Comparison of ENCODE assay signal across 8 mouse cellular contexts in the genomic region with DNA sequence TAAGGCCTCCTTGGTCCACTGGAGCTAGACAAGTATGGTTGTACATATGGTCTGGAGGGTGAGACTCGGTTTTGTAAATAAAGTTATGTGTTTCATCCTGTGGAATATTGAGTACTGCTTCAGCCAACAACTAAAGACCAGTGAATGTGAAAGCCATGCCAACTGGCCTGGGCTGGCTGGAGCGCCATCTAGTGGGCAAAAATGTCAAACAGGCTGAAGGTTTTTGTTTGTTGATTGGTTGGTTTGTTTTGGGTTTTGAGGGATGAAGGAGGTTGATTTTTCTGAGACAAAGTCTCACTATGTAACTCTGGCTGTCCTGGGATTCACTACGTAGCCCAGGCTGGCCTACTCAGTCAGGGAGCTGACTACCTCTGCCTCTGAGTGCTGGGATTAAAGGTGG. TPM values are rescaled to one million over a fixed set of nuclear protein-coding genes. Genes with fewer than 3 reads are reported as not detected.
DNase-seq lines count a peak whose midpoint lies in the region; ATAC-seq and TF ChIP-seq lines count a peak whose summit lies in the region.

No protein-coding gene starts in this region.

- peaks cover 14% of the 10 kb centered on the region for H3K4me1 ChIP-seq in lung, postnatal 0 days (ENCODE audit: insufficient read depth, low read depth, low read length)

- ATAC-seq in frontal cortex, adult (ENCODE audit: low TSS enrichment): no peak
- no peak for ATAC-seq in lung, postnatal 0 days

- 14% methylated on average over 3 of the region's 3 CpGs for WGBS in lung, postnatal 0 days

- H3K9me3 ChIP-seq in lung, postnatal 0 days (ENCODE audit: low read length): no peaks in the 10 kb centered on the region

- peak; percentile 52 to 61 for DNase-seq in frontal cortex, postnatal 25 days (ENCODE audit: low spot score in 2 of 2)
- DNase-seq in 3T3-L1 (ENCODE audit: low read depth, low spot score) (peak; percentile 86), adipocyte (ENCODE audit: low spot score) (peak; percentile 84)
- DNase-seq in embryo, embryonic 11.5 days (ENCODE audit: low read depth, low spot score): peak; percentile 61
- peak; percentile 80 to 89 for DNase-seq in kidney, postnatal 25 days
- DNase-seq in lung, postnatal 0 days (ENCODE audit: low spot score): peak; percentile 74
- peak; percentile 79 to 95 for DNase-seq in spleen, postnatal 4 days (ENCODE audit: low spot score in 2 of 2)

- no peak overlapping the region for H3K4me3 ChIP-seq in lung, postnatal 0 days (ENCODE audit: low read depth, low read length)

- H3K4me2 ChIP-seq in lung, postnatal 0 days (replicated peaks; ENCODE audit: low read depth, low read length): no peak overlapping the region

- peak; percentile 93 for TF ChIP-seq CTCF in lung, postnatal 0 days (IDR thresholded peaks at IDR 0.05)

- no peak overlapping the region for H3K27ac ChIP-seq in lung, postnatal 0 days (ENCODE audit: low read length)

- H3K36me3 ChIP-seq in lung, postnatal 0 days (ENCODE audit: insufficient read depth, low read length): 0 out of 2 replicates have a peak, but pooled peaks cover 6% of the 10 kb centered on the region

- no peak for TF ChIP-seq EP300 in lung, postnatal 0 days (IDR thresholded peaks at IDR 0.05)

- H3K27me3 ChIP-seq in lung, postnatal 0 days (replicated peaks; ENCODE audit: insufficient read depth, low read length): no peaks in the 10 kb centered on the region

- no peak overlapping the region for H3K9ac ChIP-seq in lung, postnatal 0 days (replicated peaks; ENCODE audit: low read depth)

RNA-seq across cellular contexts. Expression of gene Zmynd10, which starts 1.5 kb away (rescaled TPM):
- polyA plus RNA-seq in lung, postnatal 0 days (2015; fragmentation: Nextera tagmentation; extraction: Ambion mirVana): 9.1 and 10.7 TPM in 2 replicates

RNA-seq across cellular contexts. Expression of gene Nprl2, which starts 3.6 kb away (rescaled TPM):
- 24.7 and 28.0 TPM in 2 replicates for polyA plus RNA-seq in lung, postnatal 0 days (2015; fragmentation: Nextera tagmentation; extraction: Ambion mirVana)

RNA-seq across cellular contexts. Expression of gene Cyb561d2, which starts 3.6 kb away (rescaled TPM):
- polyA plus RNA-seq in lung, postnatal 0 days (2015; fragmentation: Nextera tagmentation; extraction: Ambion mirVana): 29.7 and 34.7 TPM in 2 replicates

RNA-seq across cellular contexts. Expression of gene Rassf1, which starts 5.8 kb away (rescaled TPM):
- 86.1 and 97.7 TPM in 2 replicates for polyA plus RNA-seq in lung, postnatal 0 days (2015; fragmentation: Nextera tagmentation; extraction: Ambion mirVana)

RNA-seq across cellular contexts. Expression of gene Tmem115, which starts 11.9 kb away (rescaled TPM):
- 48.4 and 48.5 TPM in 2 replicates for polyA plus RNA-seq in lung, postnatal 0 days (2015; fragmentation: Nextera tagmentation; extraction: Ambion mirVana)
